Mouse (Mus musculus): ENCODE data around the gene Dock1. TPM values are rescaled to one million over a fixed set of nuclear protein-coding genes. Genes with fewer than 3 reads are reported as not detected.

Dock1 gene
- 3.2 and 3.4 TPM in 2 replicates for polyA plus RNA-seq (2015; fragmentation: Nextera tagmentation; extraction: Ambion mirVana)

DNA sequence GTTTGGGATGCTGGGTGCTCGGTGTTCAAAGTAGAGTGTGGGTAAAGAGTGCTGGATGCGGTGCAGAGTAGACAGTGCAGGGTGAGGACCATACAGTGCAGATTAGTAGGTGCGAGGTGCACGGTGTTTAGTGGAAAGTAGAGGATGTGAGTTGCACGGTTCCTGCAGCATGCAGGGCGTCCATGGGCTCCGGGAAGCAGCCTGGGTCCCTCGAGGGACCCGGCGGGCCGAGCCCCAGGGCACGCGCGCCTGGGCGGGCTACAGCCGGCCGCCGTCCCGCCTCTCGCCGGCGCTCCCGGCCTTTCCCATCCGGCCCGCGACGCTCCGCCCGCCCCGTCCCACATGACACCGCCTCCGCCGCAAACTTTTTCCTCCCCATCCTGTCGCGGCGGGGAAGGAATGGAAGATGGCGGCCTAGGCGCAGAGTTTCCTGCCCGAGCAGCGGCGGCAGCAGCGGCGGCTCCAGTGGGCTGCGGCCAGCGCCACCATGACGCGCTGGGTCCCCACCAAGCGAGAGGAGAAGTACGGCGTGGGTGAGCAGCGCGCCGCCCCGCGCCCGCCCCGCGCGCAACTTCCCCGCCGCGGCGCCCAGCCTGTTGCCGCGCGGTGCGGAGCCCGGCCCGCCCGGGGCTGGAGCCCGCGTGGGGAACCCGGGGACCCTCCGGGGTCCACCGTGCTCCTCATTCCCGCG, at the start of gene Dock1:
Dock1 (plus strand) TSS at position 343 of the 691 bp plus-strand sequence.
- Histone ChIP-seq H3K27ac (replicated peaks) (0 out of 2 replicates have a peak within 1 kb of the TSS, but pooled peaks have one; percentile 41), H3K4me1 (replicated peaks) (no peaks in the 10 kb centered on the region), H3K36me3 (replicated peaks) (no peaks in the 10 kb centered on the region), H3K9me3 (replicated peaks) (no peaks in the 10 kb centered on the region), H3K9ac (peak within 1 kb of the TSS; percentile 43; the same call in 1 of the 2 replicates), H3K4me2 (peak within 1 kb of the TSS; percentile 60), H3K27me3 (peaks cover 25% of the 10 kb centered on the region), H3K4me3 (replicated peaks) (peak within 1 kb of the TSS; percentile 60)
- WGBS (ENCODE audit: insufficient replicate concordance): 3% methylated on average over 71 of the region's 77 CpGs
- peak; percentile 47 for ATAC-seq (ENCODE audit: insufficient read depth)

DNA sequence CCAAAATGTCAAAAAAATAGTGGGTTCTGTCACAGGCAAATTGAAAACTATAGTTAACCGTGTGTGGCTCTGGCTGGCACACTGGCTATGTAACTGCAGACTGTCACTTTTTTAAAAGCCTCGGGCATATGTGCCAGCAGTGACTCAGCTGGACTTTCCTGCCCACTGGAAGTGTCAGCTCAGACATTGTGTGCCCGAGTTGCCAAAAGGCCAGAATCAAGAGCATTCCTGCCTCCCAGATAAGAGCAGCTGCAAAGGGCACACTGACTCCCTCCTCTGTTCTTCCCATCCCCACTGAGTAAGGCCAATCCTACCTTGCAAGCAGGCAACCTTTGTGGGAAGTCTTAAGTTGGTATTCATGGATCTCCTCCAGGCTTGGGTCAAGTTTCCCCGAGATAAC, 42.5 kb upstream of the Dock1 start:
- no peaks in the 10 kb centered on the region for H3K9me3 ChIP-seq (replicated peaks)
- H3K27me3 ChIP-seq: no peaks in the 10 kb centered on the region
- 54% methylated on average over 4 of the region's 4 CpGs for WGBS (ENCODE audit: insufficient replicate concordance)

DNA sequence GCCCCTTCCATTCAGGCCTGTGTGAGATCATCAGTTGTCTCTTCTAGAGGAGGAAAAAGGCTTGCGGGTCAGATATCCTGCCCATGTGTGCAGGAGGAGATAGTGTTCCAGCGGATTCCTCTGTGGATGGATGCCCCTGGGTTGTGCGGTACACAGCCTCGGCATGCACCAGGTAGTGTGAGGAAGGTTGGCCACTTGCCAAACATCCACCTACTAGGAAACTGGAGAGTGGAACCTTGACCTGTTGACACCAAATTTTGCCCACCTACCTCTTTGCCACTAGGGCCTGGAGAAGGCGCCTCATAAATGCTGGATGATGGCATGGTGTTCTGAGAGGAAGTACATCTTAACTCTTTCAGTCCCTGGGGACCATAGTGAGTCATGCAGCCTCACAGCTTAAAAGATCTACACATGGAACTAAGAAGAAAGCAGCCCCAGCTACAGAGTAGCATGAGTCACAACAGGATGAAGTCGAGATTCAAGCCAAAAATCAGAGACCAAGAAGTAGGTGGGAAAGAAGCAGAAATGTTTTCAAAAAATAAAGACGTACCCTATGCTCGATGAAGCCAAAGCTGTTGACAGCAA, 20.1 kb upstream of the Dock1 start:
- H3K9me3 ChIP-seq (replicated peaks): no peaks in the 10 kb centered on the region
- WGBS (ENCODE audit: insufficient replicate concordance): 52% methylated on average over 8 of the region's 8 CpGs
- H3K27me3 ChIP-seq: no peaks in the 10 kb centered on the region
- H3K4me1 ChIP-seq (replicated peaks): no peaks in the 10 kb centered on the region
- no peak overlapping the region for H3K9ac ChIP-seq
- H3K4me3 ChIP-seq (replicated peaks): no peak overlapping the region
- no peak overlapping the region for H3K4me2 ChIP-seq
- H3K36me3 ChIP-seq (replicated peaks): no peaks in the 10 kb centered on the region
- no peak for ATAC-seq (ENCODE audit: insufficient read depth)
- no peak overlapping the region for H3K27ac ChIP-seq (replicated peaks)

More for the DNA sequence above, 42.5 kb upstream of the Dock1 start:
- Histone ChIP-seq H3K4me2 (no peak overlapping the region), H3K36me3 (replicated peaks) (no peaks in the 10 kb centered on the region), H3K9ac (no peak overlapping the region), H3K4me3 (replicated peaks) (no peak overlapping the region), H3K4me1 (replicated peaks) (no peaks in the 10 kb centered on the region), H3K27ac (replicated peaks) (no peak overlapping the region)
- ATAC-seq (ENCODE audit: insufficient read depth): no peak

DNA sequence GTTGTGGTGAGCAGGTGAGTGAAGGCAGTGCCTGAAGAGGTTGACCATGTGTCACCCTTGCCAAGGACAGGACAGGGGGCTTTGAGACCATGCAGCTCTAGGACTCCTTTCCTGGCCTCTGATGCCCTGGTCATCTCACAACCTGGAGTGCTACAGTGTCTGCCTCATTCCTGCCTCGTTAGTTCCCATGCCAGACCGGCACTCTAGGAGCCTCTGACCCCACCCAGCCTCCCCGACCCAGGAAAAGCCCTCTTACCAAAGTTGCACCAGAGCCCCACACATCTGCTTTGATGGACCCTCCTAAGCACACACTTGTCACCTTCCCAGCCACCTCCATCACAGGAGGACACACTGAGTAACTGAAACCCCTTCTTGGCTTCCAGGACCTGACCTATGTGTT, 19.4 kb upstream of the Dock1 start:
- Histone ChIP-seq H3K9me3 (replicated peaks) (no peaks in the 10 kb centered on the region), H3K27ac (replicated peaks) (no peak overlapping the region), H3K9ac (no peak overlapping the region), H3K36me3 (replicated peaks) (no peaks in the 10 kb centered on the region), H3K4me3 (replicated peaks) (no peak overlapping the region), H3K4me1 (replicated peaks) (no peaks in the 10 kb centered on the region), H3K4me2 (no peak overlapping the region), H3K27me3 (no peaks in the 10 kb centered on the region)
- WGBS (ENCODE audit: insufficient replicate concordance): 48% methylated on average over 3 of the region's 3 CpGs
- ATAC-seq (ENCODE audit: insufficient read depth): no peak

- peaks cover 1% of the 10 kb centered on the region; the same call in 1 of the 2 replicates for H3K27me3 ChIP-seq
- no peak overlapping the region for H3K4me3 ChIP-seq (replicated peaks)
- no peak overlapping the region for H3K4me2 ChIP-seq
- 0 out of 2 replicates have a peak, but pooled peaks cover 3% of the 10 kb centered on the region for H3K9me3 ChIP-seq (replicated peaks)
- H3K27ac ChIP-seq (replicated peaks): no peak overlapping the region
- ATAC-seq (ENCODE audit: insufficient read depth): no peak
- no peak overlapping the region for H3K9ac ChIP-seq
- 17% methylated on average over 2 of the region's 2 CpGs for WGBS (ENCODE audit: insufficient replicate concordance)
- no peaks in the 10 kb centered on the region for H3K36me3 ChIP-seq (replicated peaks)
- H3K4me1 ChIP-seq (replicated peaks): no peaks in the 10 kb centered on the region
These were observed 7.2 kb upstream of the Dock1 start for GRCm38 (mm10) chr7:134663241-134663640.

DNA sequence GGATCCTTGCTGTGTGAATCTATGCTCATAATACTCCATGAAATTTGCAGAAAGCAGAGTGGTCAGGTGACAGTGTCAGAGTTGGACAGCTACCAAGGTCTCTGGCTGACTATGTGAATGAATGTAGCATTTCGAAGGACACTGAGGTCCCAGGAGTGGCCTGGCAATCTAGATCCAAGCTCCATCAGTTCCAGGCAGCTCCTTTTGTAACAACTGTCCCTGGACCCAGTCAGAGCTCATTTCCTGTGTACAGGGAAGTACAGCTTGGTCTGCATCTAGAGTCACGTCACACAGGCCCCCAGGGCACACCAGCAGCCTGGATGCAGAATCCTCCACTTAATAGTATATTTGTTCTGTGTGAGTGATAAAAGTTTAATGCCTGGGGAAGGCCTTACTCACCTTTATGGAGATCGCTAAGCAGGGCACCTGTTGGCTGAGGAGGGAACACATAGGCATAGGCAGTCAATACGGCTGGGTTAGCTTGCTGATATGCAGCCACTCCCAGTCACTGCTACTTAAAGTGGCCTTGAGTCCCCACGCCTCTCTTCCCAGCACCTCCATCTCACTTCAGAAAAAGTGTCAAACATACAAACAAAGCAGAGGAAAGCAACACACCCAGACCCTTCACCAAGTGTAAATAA, 4.7 kb upstream of the Dock1 start:
- H3K27ac ChIP-seq (replicated peaks): no peak overlapping the region
- H3K36me3 ChIP-seq (replicated peaks): no peaks in the 10 kb centered on the region
- no peak overlapping the region for H3K9ac ChIP-seq
- no peak for ATAC-seq (ENCODE audit: insufficient read depth)
- H3K4me2 ChIP-seq: no peak overlapping the region
- H3K27me3 ChIP-seq: peaks cover 17% of the 10 kb centered on the region
- no peak overlapping the region for H3K4me3 ChIP-seq (replicated peaks)
- H3K9me3 ChIP-seq (replicated peaks): no peaks in the 10 kb centered on the region
- whole genome bisulfite sequencing (ENCODE audit: insufficient replicate concordance): 59% methylated on average over 5 of the region's 5 CpGs
- H3K4me1 ChIP-seq (replicated peaks): no peaks in the 10 kb centered on the region

DNA sequence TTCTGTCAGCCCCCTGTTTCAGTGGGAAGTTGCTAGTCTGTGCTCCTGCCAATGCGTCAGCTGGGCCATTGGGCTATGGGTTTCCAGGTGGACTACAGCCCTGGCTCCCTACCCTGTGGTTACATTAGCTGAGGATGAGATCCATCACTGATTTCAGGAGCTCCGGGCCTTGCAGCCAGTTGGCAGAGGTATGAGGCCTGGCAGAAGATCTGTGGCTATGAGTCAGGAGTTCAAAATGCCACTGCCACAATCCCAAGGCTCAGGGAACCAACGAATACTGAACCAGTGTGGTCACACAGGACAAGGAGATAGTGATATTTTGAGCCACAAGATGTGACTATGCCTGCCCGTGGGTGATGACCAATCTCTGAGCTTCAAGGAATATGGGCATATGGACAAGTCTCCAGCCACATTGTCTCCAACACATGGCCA, 3.2 kb upstream of the Dock1 start:
- no peaks in the 10 kb centered on the region for H3K4me1 ChIP-seq (replicated peaks)
- H3K27me3 ChIP-seq: peaks cover 25% of the 10 kb centered on the region
- no peak overlapping the region for H3K27ac ChIP-seq (replicated peaks)
- H3K4me3 ChIP-seq (replicated peaks): no peak overlapping the region
- H3K9me3 ChIP-seq (replicated peaks): no peaks in the 10 kb centered on the region
- 41% methylated on average over 4 of the region's 4 CpGs for WGBS (ENCODE audit: insufficient replicate concordance)
- H3K36me3 ChIP-seq (replicated peaks): no peaks in the 10 kb centered on the region
- no peak for ATAC-seq (ENCODE audit: insufficient read depth)
- H3K9ac ChIP-seq: no peak overlapping the region
- H3K4me2 ChIP-seq: no peak overlapping the region

- WGBS (ENCODE audit: insufficient replicate concordance): 61% methylated on average over 14 of the region's 14 CpGs
- H3K36me3 ChIP-seq (replicated peaks): no peaks in the 10 kb centered on the region
- no peaks in the 10 kb centered on the region for H3K4me1 ChIP-seq (replicated peaks)
- peak overlapping the region; percentile 60 for H3K4me2 ChIP-seq
- H3K4me3 ChIP-seq (replicated peaks): peak overlapping the region; percentile 60
- no peak overlapping the region for H3K27ac ChIP-seq (replicated peaks)
- peak; percentile 4; the same call in 1 of the 2 replicates for ATAC-seq (ENCODE audit: insufficient read depth)
- no peaks in the 10 kb centered on the region for H3K9me3 ChIP-seq (replicated peaks)
- H3K27me3 ChIP-seq: peaks cover 25% of the 10 kb centered on the region
- no peak overlapping the region for H3K9ac ChIP-seq
These were observed 761 bp upstream of the Dock1 start for GRCm38 (mm10) chr7:134669474-134670311.

GRCm38 (mm10) chr7:134671003-134671461, 578 bp downstream of the Dock1 start:
- 6% methylated on average over 28 of the region's 28 CpGs for WGBS (ENCODE audit: insufficient replicate concordance)
- Histone ChIP-seq H3K4me1 (replicated peaks) (no peaks in the 10 kb centered on the region), H3K9me3 (replicated peaks) (no peaks in the 10 kb centered on the region), H3K4me3 (replicated peaks) (peak overlapping the region; percentile 60), H3K27ac (replicated peaks) (0 out of 2 replicates have a peak overlapping the region, but pooled peaks have one; percentile 41), H3K9ac (peak overlapping the region; percentile 43; the same call in 1 of the 2 replicates), H3K36me3 (replicated peaks) (no peaks in the 10 kb centered on the region), H3K4me2 (peak overlapping the region; percentile 60), H3K27me3 (peaks cover 25% of the 10 kb centered on the region)
- ATAC-seq (ENCODE audit: insufficient read depth): no peak

DNA sequence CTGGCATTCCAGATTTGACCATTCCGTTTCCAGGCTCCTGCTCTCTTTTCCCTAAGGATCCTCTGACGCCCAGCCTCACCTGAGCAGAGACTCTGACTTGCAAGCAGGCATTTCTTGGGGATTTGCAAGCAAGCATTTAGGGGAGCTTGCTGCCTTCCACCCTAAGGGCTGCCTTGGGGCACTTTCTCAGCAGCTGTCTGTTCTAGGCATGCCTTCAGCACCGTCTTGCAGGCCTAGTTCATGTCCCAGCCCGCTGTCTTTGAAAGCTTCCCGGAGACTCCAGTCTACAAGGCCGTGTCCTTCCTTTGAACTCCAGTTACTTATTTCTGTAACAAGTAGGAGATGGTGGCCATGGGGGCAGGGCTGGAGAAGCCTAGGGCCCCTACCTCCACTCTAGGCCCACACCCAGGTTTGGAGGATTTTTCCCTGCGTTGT, 1.0 kb downstream of the Dock1 start:
- H3K4me2 ChIP-seq: peak overlapping the region; percentile 60
- H3K27ac ChIP-seq (replicated peaks): no peak overlapping the region
- peaks cover 25% of the 10 kb centered on the region for H3K27me3 ChIP-seq
- no peaks in the 10 kb centered on the region for H3K4me1 ChIP-seq (replicated peaks)
- H3K9me3 ChIP-seq (replicated peaks): no peaks in the 10 kb centered on the region
- peak overlapping the region; percentile 60 for H3K4me3 ChIP-seq (replicated peaks)
- no peak for ATAC-seq (ENCODE audit: insufficient read depth)
- 50% methylated on average over 7 of the region's 7 CpGs for WGBS (ENCODE audit: insufficient replicate concordance)
- H3K9ac ChIP-seq: 0 out of 2 replicates have a peak overlapping the region, but pooled peaks have one; percentile 43
- H3K36me3 ChIP-seq (replicated peaks): no peaks in the 10 kb centered on the region

Data from liver, embryonic 15.5 days (tissue).